In the genomic region with DNA sequence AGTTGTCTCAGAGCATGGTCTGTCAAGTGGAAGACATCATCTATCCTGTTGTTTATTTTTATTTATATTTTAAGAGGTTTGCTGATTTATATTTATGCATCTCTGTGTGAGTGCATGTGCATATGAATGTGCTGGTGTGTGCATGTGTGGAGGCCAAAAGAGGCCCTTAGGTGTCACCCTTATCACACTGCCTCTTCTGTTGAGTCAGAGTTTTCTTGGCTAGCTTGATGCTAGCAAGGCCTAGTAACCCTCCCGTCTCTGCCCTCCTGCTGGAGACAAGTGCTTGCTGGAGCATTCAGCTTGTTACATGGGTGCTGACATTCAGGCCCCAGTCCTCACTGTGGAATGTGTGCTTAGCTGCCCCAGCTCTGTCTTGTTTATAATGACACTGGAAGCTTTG, we compare ENCODE assay signal across 19 mouse cellular contexts. TPM values are rescaled to one million over a fixed set of nuclear protein-coding genes. Genes with fewer than 3 reads are reported as not detected.
DNase-seq lines count a peak whose midpoint lies in the region; ATAC-seq and TF ChIP-seq lines count a peak whose summit lies in the region.
"Had no signal": no experiment of that assay in that cellular context is flagged by ENCODE, and none has a peak within 500 bp of the region (broad histone marks: within the 10 kb centered on the region; RNA-seq: fewer than 3 reads in every experiment).

No protein-coding gene starts in this region.

- H3K4me2 ChIP-seq in hindbrain, postnatal 0 days (ENCODE audit: low read depth, low read length) = no peak overlapping the region
- H3K4me2 ChIP-seq in liver, postnatal 0 days (ENCODE audit: low read depth, low read length) = no peak overlapping the region
- H3K4me2 ChIP-seq: hindbrain, embryonic 13.5 days; kidney, embryonic 15.5 days; lung, embryonic 15.5 days had no signal

- H3K9me3 ChIP-seq in hindbrain, postnatal 0 days (ENCODE audit: low read length) = no peaks in the 10 kb centered on the region
- no peaks in the 10 kb centered on the region for H3K9me3 ChIP-seq in hindbrain, embryonic 10.5 days
- no peaks in the 10 kb centered on the region for H3K9me3 ChIP-seq in liver, postnatal 0 days (ENCODE audit: low read length)
- H3K9me3 ChIP-seq: hindbrain, embryonic 13.5 days; kidney, embryonic 15.5 days; lung, embryonic 15.5 days; megakaryocyte, embryonic 14.5 days had no signal

- H3K4me3 ChIP-seq in hindbrain, postnatal 0 days (ENCODE audit: low read length) = no peak overlapping the region
- H3K4me3 ChIP-seq in hindbrain, embryonic 10.5 days = no peak overlapping the region
- no peak overlapping the region for H3K4me3 ChIP-seq in liver, postnatal 0 days (ENCODE audit: low read depth, low read length)
- H3K4me3 ChIP-seq: hindbrain, embryonic 13.5 days; kidney, embryonic 15.5 days; lung, embryonic 15.5 days; megakaryocyte, embryonic 14.5 days had no signal

- no peaks in the 10 kb centered on the region for H3K36me3 ChIP-seq in hindbrain, postnatal 0 days (ENCODE audit: insufficient read depth, low read length)
- H3K36me3 ChIP-seq in hindbrain, embryonic 10.5 days = peaks cover 20% of the 10 kb centered on the region
- no peaks in the 10 kb centered on the region; the same call in 1 of the 2 replicates for H3K36me3 ChIP-seq in liver, postnatal 0 days (replicated peaks; ENCODE audit: insufficient read depth, low read length)
- H3K36me3 ChIP-seq: lung, embryonic 15.5 days had no signal

- TF ChIP-seq EP300 in liver, postnatal 0 days (IDR thresholded peaks at IDR 0.05; ENCODE audit: low read depth) = no peak

- H3K9ac ChIP-seq in hindbrain, postnatal 0 days (replicated peaks; ENCODE audit: low read length) = no peak overlapping the region
- no peak overlapping the region for H3K9ac ChIP-seq in liver, postnatal 0 days (replicated peaks)
- H3K9ac ChIP-seq: hindbrain, embryonic 13.5 days; kidney, embryonic 15.5 days; lung, embryonic 15.5 days had no signal

- peak; percentile 7; the same call in 1 of the 2 replicates for TF ChIP-seq CTCF in hindbrain, postnatal 0 days (IDR thresholded peaks at IDR 0.05; ENCODE audit: low read depth)
- peak; percentile 55 for TF ChIP-seq CTCF in liver, postnatal 0 days (IDR thresholded peaks at IDR 0.05; ENCODE audit: low read depth)

- H3K27ac ChIP-seq in hindbrain, postnatal 0 days = no peak overlapping the region
- no peak overlapping the region for H3K27ac ChIP-seq in hindbrain, embryonic 10.5 days
- no peak overlapping the region for H3K27ac ChIP-seq in liver, postnatal 0 days (ENCODE audit: low read depth)
- H3K27ac ChIP-seq: hindbrain, embryonic 13.5 days; kidney, embryonic 15.5 days; lung, embryonic 15.5 days had no signal

- WGBS in hindbrain, postnatal 0 days = 30% methylated on average over 1 of the region's 1 CpGs
- 61% methylated on average over 1 of the region's 1 CpGs for WGBS in hindbrain, embryonic 10.5 days
- WGBS in liver, postnatal 0 days (ENCODE audit: insufficient replicate concordance) = 35% methylated on average over 1 of the region's 1 CpGs

- H3K4me1 ChIP-seq in hindbrain, postnatal 0 days (ENCODE audit: insufficient read depth, low read length) = no peaks in the 10 kb centered on the region
- H3K4me1 ChIP-seq in hindbrain, embryonic 10.5 days (replicated peaks) = no peaks in the 10 kb centered on the region
- 0 out of 2 replicates have a peak, but pooled peaks cover 2% of the 10 kb centered on the region for H3K4me1 ChIP-seq in liver, postnatal 0 days (ENCODE audit: insufficient read depth)
- H3K4me1 ChIP-seq: hindbrain, embryonic 13.5 days; lung, embryonic 15.5 days had no signal

- ATAC-seq in hindbrain, postnatal 0 days = no peak
- ATAC-seq in liver, postnatal 0 days = no peak
- ATAC-seq: activated CD4-positive, CD25-positive, alpha-beta regulatory T cell, adult 4 months had no signal

- peak; percentile 16 for DNase-seq in adrenal gland, postnatal 10 days
- no peak for DNase-seq in adrenal gland, adult 8-10 months
- no peak for DNase-seq in hindbrain, postnatal 0 days (ENCODE audit: low spot score)
- DNase-seq in hindbrain, embryonic 10.5 days (ENCODE audit: low spot score) = no peak
- peak; percentile 77 for DNase-seq in adipocyte (ENCODE audit: low spot score)
- no peak for DNase-seq in liver, postnatal 0 days
- DNase-seq in spleen, postnatal 14 days (ENCODE audit: low spot score in 2 of 2) = no peak
- DNase-seq in urinary bladder, postnatal 4 days (ENCODE audit: low spot score in 2 of 2) = no peak
- DNase-seq: cerebellum, postnatal 14 days; spleen, adult 18-20 months had no signal

- H3K27me3 ChIP-seq in hindbrain, postnatal 0 days (ENCODE audit: insufficient read depth, low read length) = no peaks in the 10 kb centered on the region
- no peaks in the 10 kb centered on the region for H3K27me3 ChIP-seq in hindbrain, embryonic 10.5 days (ENCODE audit: insufficient read depth, poor library complexity, severe bottlenecking)
- no peaks in the 10 kb centered on the region for H3K27me3 ChIP-seq in liver, postnatal 0 days (ENCODE audit: insufficient read depth, low read length)
- H3K27me3 ChIP-seq: hindbrain, embryonic 13.5 days; kidney, embryonic 15.5 days; lung, embryonic 15.5 days; megakaryocyte, embryonic 14.5 days had no signal

RNA-seq across cellular contexts. Expression of a gene that starts 45.5 kb away (rescaled TPM):
- total RNA-seq in adrenal gland, postnatal 10 days (2021) = 10 to 100 TPM; 34.1 to 35.7 TPM
- total RNA-seq in adrenal gland, adult 8-10 months (2022) = 10 to 100 TPM; 34.0 to 45.9 (median 39.5) TPM
- 47.9 and 53.8 TPM in 2 replicates for total RNA-seq in hindbrain, postnatal 0 days (2014; rRNA removed)
- polyA plus RNA-seq in hindbrain, postnatal 0 days (2015; fragmentation: Nextera tagmentation; extraction: Ambion mirVana) = 76.6 and 81.2 TPM in 2 replicates
- polyA plus RNA-seq in hindbrain, embryonic 10.5 days (2016; fragmentation: Nextera tagmentation; extraction: Ambion mirVana) = 63.8 and 64.2 TPM in 2 replicates
- polyA plus RNA-seq in liver, postnatal 0 days (2015; fragmentation: Nextera tagmentation; extraction: Ambion mirVana) = 28.6 and 29.7 TPM in 2 replicates

RNA-seq across cellular contexts. Expression of a gene that starts 45.5 kb away (rescaled TPM):
- 10 to 100 TPM; 28.0 to 32.7 TPM for total RNA-seq in adrenal gland, postnatal 10 days (2021)
- total RNA-seq in adrenal gland, adult 8-10 months (2022) = 10 to 100 TPM; 30.0 to 33.4 (median 31.1) TPM
- total RNA-seq in hindbrain, postnatal 0 days (2014; rRNA removed) = 10.9 and 11.7 TPM in 2 replicates
- 26.3 and 29.1 TPM in 2 replicates for polyA plus RNA-seq in hindbrain, postnatal 0 days (2015; fragmentation: Nextera tagmentation; extraction: Ambion mirVana)
- polyA plus RNA-seq in hindbrain, embryonic 10.5 days (2016; fragmentation: Nextera tagmentation; extraction: Ambion mirVana) = 44.4 and 45.3 TPM in 2 replicates
- polyA plus RNA-seq in liver, postnatal 0 days (2015; fragmentation: Nextera tagmentation; extraction: Ambion mirVana) = 10.4 and 11.6 TPM in 2 replicates

RNA-seq across cellular contexts. Expression of a gene that starts 56.1 kb away (rescaled TPM):
- 1 to 10 TPM; 4.9 to 9.1 TPM for total RNA-seq in adrenal gland, postnatal 10 days (2021)
- under 1 TPM in 1 of 4 experiments, not detected in 3; 0.22 TPM for total RNA-seq in adrenal gland, adult 8-10 months (2022)
- 0.05 TPM in 1 of 2 replicates, not detected in the other for total RNA-seq in hindbrain, postnatal 0 days (2014; rRNA removed)
- 0.24 TPM in 1 of 2 replicates, not detected in the other for polyA plus RNA-seq in hindbrain, postnatal 0 days (2015; fragmentation: Nextera tagmentation; extraction: Ambion mirVana)
- polyA plus RNA-seq in hindbrain, embryonic 10.5 days (2016; fragmentation: Nextera tagmentation; extraction: Ambion mirVana) = 0.25 and 0.29 TPM in 2 replicates
- 49.4 and 57.7 TPM in 2 replicates for polyA plus RNA-seq in liver, postnatal 0 days (2015; fragmentation: Nextera tagmentation; extraction: Ambion mirVana)
- total RNA-seq: monocyte, adult 5-6 weeks had no signal
- polyA plus RNA-seq: embryonic facial prominence, embryonic 11.5 days; hindbrain, embryonic 13.5 days; limb, embryonic 11.5 days; neural tube, embryonic 14.5 days had no signal

RNA-seq across cellular contexts. Expression of a gene that starts 56.2 kb away (rescaled TPM):
- under 1 TPM; 0.27 to 0.39 TPM for total RNA-seq in adrenal gland, postnatal 10 days (2021)
- total RNA-seq in adrenal gland, adult 8-10 months (2022) = under 1 TPM in 2 of 4 experiments, not detected in 2; 0.23 to 0.27 TPM
- total RNA-seq in hindbrain, postnatal 0 days (2014; rRNA removed) = not detected in 2 replicates
- 0.06 and 0.13 TPM in 2 replicates for polyA plus RNA-seq in hindbrain, postnatal 0 days (2015; fragmentation: Nextera tagmentation; extraction: Ambion mirVana)
- polyA plus RNA-seq in hindbrain, embryonic 10.5 days (2016; fragmentation: Nextera tagmentation; extraction: Ambion mirVana) = 0.06 and 0.14 TPM in 2 replicates
- polyA plus RNA-seq in liver, postnatal 0 days (2015; fragmentation: Nextera tagmentation; extraction: Ambion mirVana) = 0.78 and 0.89 TPM in 2 replicates
- polyA plus RNA-seq: embryonic facial prominence, embryonic 11.5 days had no signal

Comparison
In these comparisons a context has a peak if more than half of its experiments do, and no peak if none do; other contexts are left out.
1. DNase-seq: peak in adrenal gland, postnatal 10 days (single experiment) and adipocyte (single experiment); none in adrenal gland, adult 8-10 months (single experiment), hindbrain, postnatal 0 days (single experiment), hindbrain, embryonic 10.5 days (single experiment), liver, postnatal 0 days (single experiment), spleen, postnatal 14 days (0 of 2) and urinary bladder, postnatal 4 days (0 of 2).